Mouse (Mus musculus): Measurements from ENCODE around the gene Apof. TPM values are rescaled to one million over a fixed set of nuclear protein-coding genes. Genes with fewer than 3 reads are reported as not detected.

The Apof gene
- polyA plus RNA-seq, 1 experiment, result not detected

DNA sequence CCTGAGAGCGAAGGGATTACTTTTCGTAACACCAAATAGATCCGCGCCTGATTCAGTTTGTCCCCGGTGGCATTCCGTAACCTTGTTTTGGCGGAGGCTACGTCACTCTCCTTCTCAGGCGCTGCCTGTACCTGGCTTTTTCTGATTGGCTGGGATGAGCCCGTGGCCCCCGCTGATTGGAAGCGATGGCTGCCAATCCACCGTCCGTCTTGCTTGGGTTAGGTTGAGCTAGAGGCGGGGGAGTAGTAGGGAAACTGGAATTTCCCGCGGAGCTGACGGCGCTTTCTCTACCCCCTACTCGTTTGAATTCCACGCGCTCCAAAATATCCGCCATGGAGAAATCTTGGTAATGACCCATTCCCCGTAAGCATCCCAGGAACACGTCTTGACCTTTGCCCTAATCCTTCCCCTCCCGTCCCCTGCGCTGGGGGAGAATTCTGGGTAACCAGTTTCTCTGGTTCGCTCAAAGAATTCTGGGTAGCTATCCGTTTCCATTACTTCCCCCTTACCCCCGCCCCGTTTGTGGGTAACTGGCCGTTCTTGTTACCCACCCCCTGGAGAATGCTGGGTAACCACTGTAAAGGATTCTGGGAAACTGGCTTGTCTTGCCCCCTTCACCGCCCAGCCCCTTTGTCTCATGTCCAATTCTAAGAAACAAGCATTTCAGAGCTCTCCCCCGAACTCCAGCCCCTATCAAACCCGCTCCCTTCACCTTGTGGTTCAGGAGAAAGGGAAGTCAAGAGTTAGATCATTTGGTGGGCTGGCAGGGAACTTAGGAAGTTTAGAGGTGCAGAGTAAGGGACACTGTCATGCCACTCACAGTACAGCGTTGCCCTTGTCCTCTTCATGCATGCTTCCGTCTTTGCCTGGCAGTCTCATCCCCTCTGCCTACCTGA is 34.9 kb downstream of the Apof start, which contains the start of gene Pan2:
Gene Pan2 (plus strand): TSS at position 210 of the 896 bp plus-strand sequence.
- peaks cover 9% of the 10 kb centered on the region for H3K4me1 ChIP-seq (ENCODE audit: control insufficient read depth, insufficient read depth, low read length)
- under 1% methylated on average over 37 of the region's 37 CpGs for WGBS
- TF ChIP-seq CTCF (IDR thresholded peaks at IDR 0.05; ENCODE audit: insufficient read depth, low read depth, low read length), result no peak
- TF ChIP-seq POLR2A (IDR thresholded peaks at IDR 0.05; ENCODE audit: insufficient read depth, low read depth, low read length), result peak; percentile 46

DNA sequence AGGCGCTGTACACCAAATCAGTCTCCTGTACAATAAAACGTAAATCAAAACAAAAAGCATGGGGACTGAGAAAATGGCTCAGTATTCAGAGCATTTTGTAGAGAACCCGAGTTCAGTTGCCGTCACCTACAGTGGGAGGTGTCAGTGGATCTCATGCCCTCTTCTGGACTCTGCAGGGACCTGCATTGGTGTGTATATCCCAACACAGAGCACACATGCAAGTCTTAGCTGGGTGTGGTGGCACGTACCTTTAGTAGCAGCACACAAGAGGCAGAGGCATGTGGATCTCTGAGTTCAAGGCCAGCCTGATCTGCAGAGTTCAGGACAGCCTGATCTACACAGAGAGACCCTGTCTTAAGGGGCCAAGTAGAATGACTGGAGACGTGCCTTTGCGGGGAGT is 41.2 kb downstream of the Apof start:
- TF ChIP-seq POLR2A (IDR thresholded peaks at IDR 0.05; ENCODE audit: insufficient read depth, low read depth, low read length) (no peak), CTCF (IDR thresholded peaks at IDR 0.05; ENCODE audit: insufficient read depth, low read depth, low read length) (no peak)
- Histone ChIP-seq H3K4me1 (ENCODE audit: control insufficient read depth, insufficient read depth, low read length) (peaks cover 4% of the 10 kb centered on the region; the same call in 1 of the 2 replicates), H3K4me3 (ENCODE audit: insufficient read depth, low read depth, low read length) (no peak overlapping the region), H3K27ac (ENCODE audit: insufficient read depth, low read depth, low read length) (no peak overlapping the region)
- 88% methylated on average over 7 of the region's 7 CpGs for WGBS

More for the DNA sequence above, 34.9 kb downstream of the Apof start, which contains the start of gene Pan2:
- Histone ChIP-seq H3K4me3 (ENCODE audit: insufficient read depth, low read depth, low read length) (peak within 1 kb of the TSS; percentile 76), H3K27ac (ENCODE audit: insufficient read depth, low read depth, low read length) (peak within 1 kb of the TSS; percentile 98)

DNA sequence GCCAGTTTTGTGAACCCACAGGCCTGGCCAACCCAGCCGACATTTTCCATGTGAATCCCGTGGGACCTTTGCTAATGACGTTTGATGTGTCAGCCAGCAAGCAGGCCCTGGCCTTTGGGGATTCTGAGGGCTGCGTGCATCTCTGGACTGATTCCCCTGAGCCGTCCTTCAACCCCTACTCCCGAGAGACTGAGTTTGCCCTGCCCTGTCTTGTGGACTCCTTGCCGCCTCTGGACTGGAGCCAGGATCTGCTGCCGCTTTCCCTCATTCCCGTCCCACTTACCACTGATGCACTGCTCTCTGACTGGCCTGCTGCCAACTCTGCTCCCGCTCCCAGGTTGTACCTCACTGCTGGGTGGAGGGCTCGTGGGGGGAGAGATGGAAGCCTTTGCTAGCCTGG is 41.7 kb downstream of the Apof start:
- Histone ChIP-seq H3K27ac (ENCODE audit: insufficient read depth, low read depth, low read length) (no peak overlapping the region), H3K4me3 (ENCODE audit: insufficient read depth, low read depth, low read length) (no peak overlapping the region), H3K4me1 (ENCODE audit: control insufficient read depth, insufficient read depth, low read length) (peaks cover 4% of the 10 kb centered on the region; the same call in 1 of the 2 replicates)
- 28% methylated on average over 11 of the region's 11 CpGs for WGBS
- TF ChIP-seq CTCF (IDR thresholded peaks at IDR 0.05; ENCODE audit: insufficient read depth, low read depth, low read length) (no peak), POLR2A (IDR thresholded peaks at IDR 0.05; ENCODE audit: insufficient read depth, low read depth, low read length) (no peak)

DNA sequence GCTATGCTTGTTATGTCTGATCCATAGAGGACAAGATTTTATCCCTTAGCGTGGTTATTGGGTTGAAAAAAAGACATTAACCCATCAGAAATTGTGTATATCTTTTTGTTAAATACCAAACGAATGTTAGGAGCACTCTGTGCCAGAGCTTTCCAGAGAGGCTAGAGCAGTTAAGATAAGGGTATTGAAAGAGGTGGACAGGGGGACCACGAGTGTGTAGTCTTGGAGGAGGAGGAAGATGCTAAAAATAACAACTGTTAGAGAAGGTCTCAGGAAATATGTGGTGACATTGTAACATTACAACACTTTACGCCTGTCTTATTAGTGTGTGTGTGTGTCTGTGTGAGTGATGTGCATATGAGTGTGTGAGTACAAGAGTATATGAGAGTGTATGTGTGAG is 42.4 kb downstream of the Apof start:
- TF ChIP-seq POLR2A (IDR thresholded peaks at IDR 0.05; ENCODE audit: insufficient read depth, low read depth, low read length), result no peak
- TF ChIP-seq CTCF (IDR thresholded peaks at IDR 0.05; ENCODE audit: insufficient read depth, low read depth, low read length), result no peak
- H3K4me3 ChIP-seq (ENCODE audit: insufficient read depth, low read depth, low read length), result no peak overlapping the region
- H3K27ac ChIP-seq (ENCODE audit: insufficient read depth, low read depth, low read length), result no peak overlapping the region
- H3K4me1 ChIP-seq (ENCODE audit: control insufficient read depth, insufficient read depth, low read length), result peaks cover 4% of the 10 kb centered on the region; the same call in 1 of the 2 replicates
- 71% methylated on average over 4 of the region's 4 CpGs for WGBS

- no peak for TF ChIP-seq POLR2A (IDR thresholded peaks at IDR 0.05; ENCODE audit: insufficient read depth, low read depth, low read length)
- no peak for TF ChIP-seq CTCF (IDR thresholded peaks at IDR 0.05; ENCODE audit: insufficient read depth, low read depth, low read length)
These were observed 47.1 kb downstream of the Apof start for GRCm38 (mm10) chr10:128315578-128315977.

More at GRCm38 (mm10) chr10:128315578-128315977, 47.1 kb downstream of the Apof start:
- 95% methylated on average over 8 of the region's 8 CpGs for WGBS
- Histone ChIP-seq H3K4me3 (ENCODE audit: insufficient read depth, low read depth, low read length) (no peak overlapping the region), H3K4me1 (ENCODE audit: control insufficient read depth, insufficient read depth, low read length) (no peaks in the 10 kb centered on the region), H3K27ac (ENCODE audit: insufficient read depth, low read depth, low read length) (no peak overlapping the region)

Other genes starting within 250 kb of the Apof start
- not detected in 2 replicates for gene Naca, start 233.1 kb upstream of the Apof start, polyA plus RNA-seq (2012; ENCODE audit: insufficient read depth, insufficient read length, low replicate concordance, missing spikeins)
- not detected in 2 replicates for gene Ptges3, start 209.7 kb upstream of the Apof start, polyA plus RNA-seq (2012; ENCODE audit: insufficient read depth, insufficient read length, low replicate concordance, missing spikeins)
- 323 and 1,263 TPM in 2 replicates for gene Atp5b, start 185.4 kb upstream of the Apof start, polyA plus RNA-seq (2012; ENCODE audit: insufficient read depth, insufficient read length, low replicate concordance, missing spikeins)
- 53.8 and 199 TPM in 2 replicates for gene Baz2a, start 177.1 kb upstream of the Apof start, polyA plus RNA-seq (2012; ENCODE audit: insufficient read depth, insufficient read length, low replicate concordance, missing spikeins)
- gene Rbms2, start 88.4 kb upstream of the Apof start, polyA plus RNA-seq (2012; ENCODE audit: insufficient read depth, insufficient read length, low replicate concordance, missing spikeins), result not detected in 2 replicates
- gene Gls2, start 74.2 kb upstream of the Apof start, polyA plus RNA-seq (2012; ENCODE audit: insufficient read depth, insufficient read length, low replicate concordance, missing spikeins), result not detected in 2 replicates
- gene Spryd4, start 56.9 kb upstream of the Apof start, polyA plus RNA-seq (2012; ENCODE audit: insufficient read depth, insufficient read length, low replicate concordance, missing spikeins), result not detected in 2 replicates
- not detected in 2 replicates for gene Mip, start 42.8 kb upstream of the Apof start, polyA plus RNA-seq (2012; ENCODE audit: insufficient read depth, insufficient read length, low replicate concordance, missing spikeins)
- gene Timeless, start 36.6 kb upstream of the Apof start, polyA plus RNA-seq (2012; ENCODE audit: insufficient read depth, insufficient read length, low replicate concordance, missing spikeins), result not detected in 2 replicates
- gene Apon, start 14.6 kb upstream of the Apof start, polyA plus RNA-seq (2012; ENCODE audit: insufficient read depth, insufficient read length, low replicate concordance, missing spikeins), result not detected in 2 replicates
- gene Stat2, start 1.9 kb downstream of the Apof start, polyA plus RNA-seq (2012; ENCODE audit: insufficient read depth, insufficient read length, low replicate concordance, missing spikeins), result not detected in 2 replicates
- not detected in 2 replicates for gene Il23a, start 30.1 kb downstream of the Apof start, polyA plus RNA-seq (2012; ENCODE audit: insufficient read depth, insufficient read length, low replicate concordance, missing spikeins)
- gene Pan2, start 34.7 kb downstream of the Apof start, polyA plus RNA-seq (2012; ENCODE audit: insufficient read depth, insufficient read length, low replicate concordance, missing spikeins), result not detected in 2 replicates
- gene Cnpy2, start 53.8 kb downstream of the Apof start, polyA plus RNA-seq (2012; ENCODE audit: insufficient read depth, insufficient read length, low replicate concordance, missing spikeins), result not detected in 2 replicates
- gene Cs, start 69.1 kb downstream of the Apof start, polyA plus RNA-seq (2012; ENCODE audit: insufficient read depth, insufficient read length, low replicate concordance, missing spikeins), result 262 TPM in 1 of 2 replicates, not detected in the other
- gene Coq10a, start 100.3 kb downstream of the Apof start, polyA plus RNA-seq (2012; ENCODE audit: insufficient read depth, insufficient read length, low replicate concordance, missing spikeins), result not detected in 2 replicates
- not detected in 2 replicates for gene Ankrd52, start 108.4 kb downstream of the Apof start, polyA plus RNA-seq (2012; ENCODE audit: insufficient read depth, insufficient read length, low replicate concordance, missing spikeins)
- gene Slc39a5, start 132.6 kb downstream of the Apof start, polyA plus RNA-seq (2012; ENCODE audit: insufficient read depth, insufficient read length, low replicate concordance, missing spikeins), result not detected in 2 replicates
- not detected in 2 replicates for gene Nabp2, start 142.8 kb downstream of the Apof start, polyA plus RNA-seq (2012; ENCODE audit: insufficient read depth, insufficient read length, low replicate concordance, missing spikeins)
- gene Rnf41, start 143.0 kb downstream of the Apof start, polyA plus RNA-seq (2012; ENCODE audit: insufficient read depth, insufficient read length, low replicate concordance, missing spikeins), result 155 TPM in 1 of 2 replicates, not detected in the other
- gene Smarcc2, start 190.6 kb downstream of the Apof start, polyA plus RNA-seq (2012; ENCODE audit: insufficient read depth, insufficient read length, low replicate concordance, missing spikeins), result 236 and 251 TPM in 2 replicates
- gene Myl6, start 225.5 kb downstream of the Apof start, polyA plus RNA-seq (2012; ENCODE audit: insufficient read depth, insufficient read length, low replicate concordance, missing spikeins), result not detected in 2 replicates
- not detected in 2 replicates for gene Myl6b, start 230.0 kb downstream of the Apof start, polyA plus RNA-seq (2012; ENCODE audit: insufficient read depth, insufficient read length, low replicate concordance, missing spikeins)